Mouse (Mus musculus) heart, adult 11 months (tissue): ENCODE measurements around the gene Tas2r139.
"Not testable (repeated sequence)": the region's sequence is repeated elsewhere in the genome, so short reads cannot be mapped to it uniquely, and the experiment has no call there.

ENCODE experiments used
- DNase-seq: peaks from one replicate; pipeline ENCODE4 v3.0.0; 2022

Gene Tas2r139

DNA sequence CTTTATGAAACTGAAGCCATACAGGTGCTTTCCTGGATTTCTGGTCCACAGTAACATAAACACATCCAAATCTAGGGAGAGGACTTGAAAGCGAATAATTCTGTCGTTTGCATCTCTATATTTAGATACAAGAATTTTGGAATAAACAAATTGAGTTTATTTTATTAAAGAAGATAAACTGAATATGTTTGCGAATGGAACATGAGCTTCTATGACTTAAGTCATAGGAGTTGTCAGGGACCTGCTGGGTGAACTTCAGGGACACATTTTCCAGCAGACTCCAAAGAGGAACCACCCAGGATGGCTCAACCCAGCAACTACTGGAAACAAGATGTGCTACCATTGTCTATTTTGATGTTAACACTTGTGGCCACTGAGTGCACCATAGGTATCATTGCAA lies at the start of gene Tas2r139:
Gene Tas2r139 (plus strand): TSS at position 301 of the 400 bp plus-strand sequence.
- no peak for DNase-seq

- not testable (repeated sequence) for DNase-seq
These were observed 10.4 kb downstream of the Tas2r139 start for GRCm38 (mm10) chr6:42151115-42151514.

DNA sequence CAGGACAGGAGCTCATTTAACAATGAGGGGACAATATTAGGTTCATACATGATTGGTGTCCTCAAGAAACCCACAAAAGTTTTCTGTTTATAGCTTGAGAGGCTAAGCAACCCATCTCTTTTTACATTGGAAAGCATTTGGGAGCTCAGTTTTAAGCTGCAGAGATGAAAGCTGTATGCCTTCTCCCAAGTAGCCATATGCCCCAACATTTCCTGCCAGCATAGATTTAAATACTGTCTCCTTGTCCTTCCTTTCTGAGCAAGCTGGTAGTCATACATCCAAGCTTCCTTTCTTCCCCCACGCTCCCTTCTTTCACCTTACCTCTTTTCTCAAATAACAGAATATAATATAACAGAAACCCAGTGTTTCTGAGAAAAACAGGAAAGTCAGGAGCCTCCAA lies 41.7 kb downstream of the Tas2r139 start:
- no peak for DNase-seq

DNA sequence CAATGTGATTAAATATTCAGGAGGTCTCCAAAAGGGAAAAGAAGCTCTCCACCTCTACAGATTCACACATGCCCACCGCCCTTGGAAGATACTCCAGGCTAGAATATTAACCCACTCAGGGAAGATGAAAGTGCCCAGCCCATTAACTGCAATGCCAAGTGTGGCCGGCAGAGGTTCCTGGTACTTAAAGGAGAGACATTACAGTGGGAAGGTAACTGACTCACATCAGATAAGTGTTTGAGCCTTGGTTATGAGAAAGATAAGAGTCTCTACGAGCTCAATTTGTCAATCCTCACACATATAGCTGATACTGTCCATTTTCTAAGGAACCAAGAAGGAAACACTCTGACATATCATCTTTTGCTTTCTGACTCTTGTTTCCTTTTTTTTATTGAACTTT lies 45.5 kb downstream of the Tas2r139 start:
- no peak for DNase-seq
